Mouse (Mus musculus) forebrain, embryonic 15.5 days (tissue): ENCODE measurements around the gene Krit1. TPM values are rescaled to one million over a fixed set of nuclear protein-coding genes. Genes with fewer than 3 reads are reported as not detected.
"Not testable (repeated sequence)": the region's sequence is repeated elsewhere in the genome, so short reads cannot be mapped to it uniquely, and the experiment has no call there.

Experiments used
- ATAC-seq: fragments of 200-750 bp; cut with Nextera tagmentation; replicated peaks from 2 replicates; pipeline ENCODE4 v1.8.0; 2017; ENCODE audit warnings: mild to moderate bottlenecking, moderate TSS enrichment, moderate library complexity
- H3K27ac ChIP-seq: fragments of 300-500 bp; sonication (generic); replicated peaks from 2 replicates; pipeline ENCODE4 v1.5.1; 2015; ENCODE audit warnings: mild to moderate bottlenecking, inconsistent platforms
- H3K27me3 ChIP-seq: fragments of 300-500 bp; sonication (generic); 2 replicates; pipeline ENCODE4 v1.6.1; 2015; ENCODE audit warnings: inconsistent platforms
- H3K36me3 ChIP-seq: fragments of 300-500 bp; sonication (generic); 2 replicates; pipeline ENCODE4 v1.6.1; 2015; ENCODE audit warnings: mild to moderate bottlenecking, inconsistent platforms
- H3K4me1 ChIP-seq: fragments of 300-500 bp; sonication (generic); 2 replicates; pipeline ENCODE4 v1.6.1; 2015; ENCODE audit warnings: inconsistent platforms
- H3K4me2 ChIP-seq: fragments of 300-500 bp; sonication (generic); replicated peaks from 2 replicates; pipeline ENCODE4 v1.6.1; 2015; ENCODE audit warnings: mild to moderate bottlenecking, inconsistent platforms
- H3K4me3 ChIP-seq: fragments of 300-500 bp; sonication (generic); 2 replicates; pipeline ENCODE4 v1.5.1; 2015; ENCODE audit warnings: mild to moderate bottlenecking, inconsistent platforms
- H3K9ac ChIP-seq: fragments of 300-500 bp; sonication (generic); replicated peaks from 2 replicates; pipeline ENCODE4 v1.6.1; 2015; ENCODE audit warnings: mild to moderate bottlenecking, inconsistent platforms
- H3K9me3 ChIP-seq: fragments of 300-500 bp; sonication (generic); 2 replicates; pipeline ENCODE4 v1.6.1; 2016; ENCODE audit warnings: inconsistent platforms
- WGBS: fragments of 180-500 bp; shearing (Covaris S2); methylation state at CpG from one replicate; pipeline ENCODE4 v1.1.7; 2015; ENCODE audit warnings: mixed read lengths; 5-methylcytosine and 5-hydroxymethylcytosine counted together
- polyA plus RNA-seq: library from polyadenylated mRNA; unstranded; fragments of >200 nt; fragmentation: Nextera tagmentation; extraction: Ambion mirVana; gene quantifications from 2 replicates; pipeline ENCODE4 v1.2.1, GENCODE M21; 2015

The Krit1 gene
- polyA plus RNA-seq, 1 experiment from 2014 or later: 70.3 TPM

- peak; percentile 2; the same call in 1 of the 2 replicates for ATAC-seq
- peak overlapping the region; percentile 93 for H3K27ac ChIP-seq
- H3K4me1 ChIP-seq: peaks cover 37% of the 10 kb centered on the region
- peak overlapping the region; percentile 88 for H3K9ac ChIP-seq
- no peaks in the 10 kb centered on the region for H3K36me3 ChIP-seq
- no peaks in the 10 kb centered on the region for H3K9me3 ChIP-seq
- H3K4me3 ChIP-seq: peak overlapping the region; percentile 93
- WGBS: 4% methylated on average over 18 of the region's 18 CpGs
- peak overlapping the region; percentile 89 for H3K4me2 ChIP-seq
- H3K27me3 ChIP-seq: no peaks in the 10 kb centered on the region
Measured at GRCm38 (mm10) chr5:3801672-3802432, 1.1 kb upstream of the Krit1 start.

- no peaks in the 10 kb centered on the region for H3K27me3 ChIP-seq
- H3K36me3 ChIP-seq: no peaks in the 10 kb centered on the region; the same call in 1 of the 2 replicates
- H3K4me3 ChIP-seq: peak overlapping the region; percentile 93
- H3K4me1 ChIP-seq: peaks cover 37% of the 10 kb centered on the region
- peak overlapping the region; percentile 88 for H3K9ac ChIP-seq
- H3K4me2 ChIP-seq: peak overlapping the region; percentile 89
- under 1% methylated on average over 36 of the region's 36 CpGs for WGBS
- peak overlapping the region; percentile 93 for H3K27ac ChIP-seq
- ATAC-seq: peak; percentile 85
- H3K9me3 ChIP-seq: no peaks in the 10 kb centered on the region
Measured at GRCm38 (mm10) chr5:3803292-3804165, 545 bp downstream of the Krit1 start.

- no peak overlapping the region for H3K27ac ChIP-seq
- H3K4me1 ChIP-seq: peaks cover 14% of the 10 kb centered on the region
- no peak overlapping the region for H3K4me3 ChIP-seq
- H3K4me2 ChIP-seq: no peak overlapping the region
- ATAC-seq: no peak
- no peaks in the 10 kb centered on the region for H3K27me3 ChIP-seq
- no peaks in the 10 kb centered on the region for H3K9me3 ChIP-seq
- peaks cover 24% of the 10 kb centered on the region for H3K36me3 ChIP-seq
- WGBS: 94% methylated on average over 1 of the region's 1 CpGs
- no peak overlapping the region for H3K9ac ChIP-seq
Measured at GRCm38 (mm10) chr5:3808472-3808871, 5.5 kb downstream of the Krit1 start.

- peaks cover 59% of the 10 kb centered on the region for H3K36me3 ChIP-seq
- 91% methylated on average over 1 of the region's 1 CpGs for WGBS
Measured at GRCm38 (mm10) chr5:3834107-3834506, 31.1 kb downstream of the Krit1 start.

GRCm38 (mm10) chr5:3845026-3845425 is 42.0 kb downstream of the Krit1 start, which contains the start of gene Lrrd1:
Gene Lrrd1, plus strand, starts transcription at chr5:3845173.
- Histone ChIP-seq H3K4me1 (0 out of 2 replicates have a peak, but pooled peaks cover 5% of the 10 kb centered on the region), H3K4me3 (peak within 1 kb of the TSS; percentile 34), H3K4me2 (peak within 1 kb of the TSS; percentile 53), H3K27me3 (no peaks in the 10 kb centered on the region), H3K36me3 (peaks cover 17% of the 10 kb centered on the region), H3K9ac (peak within 1 kb of the TSS; percentile 33), H3K9me3 (no peaks in the 10 kb centered on the region), H3K27ac (no peak within 1 kb of the TSS)
- peak; percentile 35 for ATAC-seq
- 9% methylated on average over 24 of the region's 24 CpGs for WGBS

More at GRCm38 (mm10) chr5:3834107-3834506, 31.1 kb downstream of the Krit1 start:
- no peaks in the 10 kb centered on the region for H3K27me3 ChIP-seq
- ATAC-seq: no peak
- no peak overlapping the region for H3K27ac ChIP-seq
- 0 out of 2 replicates have a peak, but pooled peaks cover 4% of the 10 kb centered on the region for H3K9me3 ChIP-seq
- H3K9ac ChIP-seq: no peak overlapping the region
- H3K4me2 ChIP-seq: no peak overlapping the region
- H3K4me3 ChIP-seq: no peak overlapping the region
- no peaks in the 10 kb centered on the region for H3K4me1 ChIP-seq

- Histone ChIP-seq H3K4me3 (no peak overlapping the region), H3K4me1 (no peaks in the 10 kb centered on the region), H3K9ac (no peak overlapping the region), H3K4me2 (no peak overlapping the region), H3K27ac (no peak overlapping the region), H3K27me3 (no peaks in the 10 kb centered on the region), H3K9me3 (no peaks in the 10 kb centered on the region), H3K36me3 (no peaks in the 10 kb centered on the region)
- WGBS: 82% methylated on average over 4 of the region's 4 CpGs
- no peak for ATAC-seq
Measured at GRCm38 (mm10) chr5:3870161-3870560, 67.2 kb downstream of the Krit1 start.

GRCm38 (mm10) chr5:3872348-3872747 is 69.4 kb downstream of the Krit1 start:
- H3K27ac ChIP-seq: no peak overlapping the region
- 15% methylated on average over 1 of the region's 1 CpGs for WGBS

GRCm38 (mm10) chr5:3873485-3873884 is 70.5 kb downstream of the Krit1 start:
- no peak for ATAC-seq
- 54% methylated on average over 3 of the region's 3 CpGs for WGBS

More at GRCm38 (mm10) chr5:3872348-3872747, 69.4 kb downstream of the Krit1 start:
- Histone ChIP-seq H3K9ac (no peak overlapping the region), H3K4me2 (no peak overlapping the region), H3K36me3 (no peaks in the 10 kb centered on the region), H3K9me3 (no peaks in the 10 kb centered on the region), H3K27me3 (no peaks in the 10 kb centered on the region), H3K4me3 (no peak overlapping the region), H3K4me1 (no peaks in the 10 kb centered on the region)
- ATAC-seq: no peak

GRCm38 (mm10) chr5:3886862-3887261 is 83.9 kb downstream of the Krit1 start:
- H3K9me3 ChIP-seq, H3K4me3 ChIP-seq, ATAC-seq, H3K27ac ChIP-seq, H3K36me3 ChIP-seq, H3K9ac ChIP-seq, H3K4me2 ChIP-seq, H3K27me3 ChIP-seq, H3K4me1 ChIP-seq: not testable (repeated sequence)
- WGBS: 93% methylated on average over 7 of the region's 7 CpGs

More at GRCm38 (mm10) chr5:3873485-3873884, 70.5 kb downstream of the Krit1 start:
- no peak overlapping the region for H3K9ac ChIP-seq
- H3K4me2 ChIP-seq: no peak overlapping the region
- no peaks in the 10 kb centered on the region for H3K27me3 ChIP-seq
- no peaks in the 10 kb centered on the region for H3K9me3 ChIP-seq
- H3K27ac ChIP-seq: no peak overlapping the region
- no peaks in the 10 kb centered on the region for H3K36me3 ChIP-seq
- H3K4me3 ChIP-seq: no peak overlapping the region
- H3K4me1 ChIP-seq: no peaks in the 10 kb centered on the region

GRCm38 (mm10) chr5:3889201-3889600 is 86.2 kb downstream of the Krit1 start:
- Histone ChIP-seq H3K4me3 (no peak overlapping the region), H3K4me2 (no peak overlapping the region), H3K4me1 (peaks cover 10% of the 10 kb centered on the region), H3K9ac (no peak overlapping the region), H3K36me3 (no peaks in the 10 kb centered on the region), H3K27me3 (no peaks in the 10 kb centered on the region), H3K9me3 (no peaks in the 10 kb centered on the region), H3K27ac (no peak overlapping the region)
- ATAC-seq: no peak

- H3K27me3 ChIP-seq, H3K36me3 ChIP-seq: not testable (repeated sequence)
Measured at GRCm38 (mm10) chr5:3893459-3894293, 90.7 kb downstream of the Krit1 start, which contains the start of gene Mterf1a. Gene Mterf1a, minus strand, starts transcription at chr5:3893933.

More at GRCm38 (mm10) chr5:3893459-3894293, 90.7 kb downstream of the Krit1 start, which contains the start of gene Mterf1a:
- peak; percentile 100 for ATAC-seq
- not testable (repeated sequence) for H3K27ac ChIP-seq, H3K9me3 ChIP-seq
- WGBS: under 1% methylated on average over 11 of the region's 47 CpGs
- peak within 1 kb of the TSS; percentile 49 for H3K4me2 ChIP-seq
- peak within 1 kb of the TSS; percentile 43 for H3K4me3 ChIP-seq
- H3K4me1 ChIP-seq: peaks cover 10% of the 10 kb centered on the region
- peak within 1 kb of the TSS; percentile 38 for H3K9ac ChIP-seq
